Mouse (Mus musculus) adrenal gland, postnatal 36 days (tissue): ENCODE measurements around the gene E330009J07Rik. TPM values are rescaled to one million over a fixed set of nuclear protein-coding genes. Genes with fewer than 3 reads are reported as not detected.

Experiments
- DNase-seq, 2 experiments: peaks; one replicate each; pipeline ENCODE4 v3.0.0; 2021; ENCODE audit warnings: mixed read lengths in 1 of 2
- long read RNA-seq, 2 experiments: library from polyadenylated mRNA; stranded (forward); transcript quantifications; one replicate each; pipeline ENCODE4 v2.0.0; 2021; ENCODE audit warnings: borderline sequencing depth in 2 of 2
- total RNA-seq, 2 experiments: library from RNA; stranded (reverse); gene quantifications; 2 replicates each; pipeline ENCODE4 v1.2.3; 2021

The E330009J07Rik gene
- 10 to 100 TPM; 11.9 to 15.4 TPM for total RNA-seq
- long read RNA-seq, experiment 1, full-length matches to known transcripts, result 2 of 4 reads
- long read RNA-seq, experiment 1, partial matches to known transcripts, result 0 of 4 reads
- long read RNA-seq, experiment 1, other reads (novel, unspliced or antisense), result 2 of 4 reads
- long read RNA-seq, experiment 2, full-length matches to known transcripts, result 4 of 4 reads
- long read RNA-seq, experiment 2, partial matches to known transcripts, result 0 of 4 reads
- long read RNA-seq, experiment 2, other reads (novel, unspliced or antisense), result 0 of 4 reads

GRCm38 (mm10) chr6:40436047-40436483 is at the start of gene E330009J07Rik:
Gene E330009J07Rik, minus strand, starts transcription at chr6:40436135.
- peak; percentile 93 to 96 for DNase-seq

GRCm38 (mm10) chr6:40482318-40482717 is 46.4 kb upstream of the E330009J07Rik start:
- DNase-seq, result no peak

- no peak for DNase-seq
These were observed 43.8 kb upstream of the E330009J07Rik start for GRCm38 (mm10) chr6:40479705-40480104.

GRCm38 (mm10) chr6:40476132-40476531 is 40.2 kb upstream of the E330009J07Rik start:
- DNase-seq, result no peak

- no peak for DNase-seq
These were observed 35.7 kb upstream of the E330009J07Rik start for GRCm38 (mm10) chr6:40471720-40472010.

GRCm38 (mm10) chr6:40470916-40471719 is 35.2 kb upstream of the E330009J07Rik start, which contains the start of gene Ssbp1:
Gene Ssbp1, plus strand, starts transcription at chr6:40471352.
- DNase-seq, result peak; percentile 92 to 93

GRCm38 (mm10) chr6:40465710-40466109 is 29.8 kb upstream of the E330009J07Rik start:
- DNase-seq, result no peak

GRCm38 (mm10) chr6:40454436-40455041 is 18.6 kb upstream of the E330009J07Rik start:
- DNase-seq, result peak in 1 of 2 experiments; percentile 13

- no peak for DNase-seq
These were observed 12.7 kb upstream of the E330009J07Rik start for GRCm38 (mm10) chr6:40448626-40449025.

- DNase-seq, result no peak
These were observed 7.5 kb upstream of the E330009J07Rik start for GRCm38 (mm10) chr6:40443281-40443928.

GRCm38 (mm10) chr6:40441755-40442154 is 5.8 kb upstream of the E330009J07Rik start:
- DNase-seq, result no peak

- DNase-seq, result no peak
These were observed 5.3 kb upstream of the E330009J07Rik start for GRCm38 (mm10) chr6:40441276-40441675.

GRCm38 (mm10) chr6:40439731-40440130 is 3.8 kb upstream of the E330009J07Rik start:
- no peak for DNase-seq

GRCm38 (mm10) chr6:40438936-40439335 is 3.0 kb upstream of the E330009J07Rik start, which contains the start of gene Wee2:
Gene Wee2, plus strand, starts transcription at chr6:40439088.
- no peak for DNase-seq

- peak; percentile 62 to 67 for DNase-seq
These were observed 536 bp downstream of the E330009J07Rik start for GRCm38 (mm10) chr6:40435151-40436046.

GRCm38 (mm10) chr6:40434697-40435096 is 1.2 kb downstream of the E330009J07Rik start:
- DNase-seq, result no peak

GRCm38 (mm10) chr6:40432346-40433275 is 3.3 kb downstream of the E330009J07Rik start:
- DNase-seq, result no peak

GRCm38 (mm10) chr6:40431812-40432211 is 4.1 kb downstream of the E330009J07Rik start:
- no peak for DNase-seq

- DNase-seq, result peak; percentile 7 to 12
These were observed 4.6 kb downstream of the E330009J07Rik start for GRCm38 (mm10) chr6:40431356-40431755.

- no peak for DNase-seq
These were observed 5.1 kb downstream of the E330009J07Rik start for GRCm38 (mm10) chr6:40430878-40431277.
